Mouse (Mus musculus): Measurements from ENCODE around the gene Cx3cl1. TPM values are rescaled to one million over a fixed set of nuclear protein-coding genes. Genes with fewer than 3 reads are reported as not detected.

Gene Cx3cl1
- total and polyA plus RNA-seq, 2 experiments from 2014 or later = 68.7 to 80.0 TPM

GRCm38 (mm10) chr8:94779534-94780294 lies 7.9 kb downstream of the Cx3cl1 start:
- Histone ChIP-seq H3K4me2 (ENCODE audit: low read depth) (no peak overlapping the region), H3K9ac (no peak overlapping the region), H3K27me3 (ENCODE audit: insufficient read depth, low read length) (no peaks in the 10 kb centered on the region), H3K9me3 (ENCODE audit: low read length) (no peaks in the 10 kb centered on the region), H3K4me3 (ENCODE audit: low read depth, low read length) (no peak overlapping the region), H3K27ac (ENCODE audit: low read depth, low read length) (no peak overlapping the region), H3K36me3 (ENCODE audit: insufficient read depth) (peaks cover 5% of the 10 kb centered on the region; the same call in 1 of the 2 replicates), H3K4me1 (ENCODE audit: insufficient read depth) (no peaks in the 10 kb centered on the region)
- ATAC-seq = no peak
- WGBS = 94% methylated on average over 16 of the region's 16 CpGs
- no peak for DNase-seq
- no peak for TF ChIP-seq CTCF (IDR thresholded peaks at IDR 0.05; ENCODE audit: low read depth)

GRCm38 (mm10) chr8:94780491-94781154 lies 8.8 kb downstream of the Cx3cl1 start:
- no peaks in the 10 kb centered on the region for H3K4me1 ChIP-seq (ENCODE audit: insufficient read depth)
- no peak overlapping the region for H3K9ac ChIP-seq
- H3K27ac ChIP-seq (ENCODE audit: low read depth, low read length) = no peak overlapping the region
- 81% methylated on average over 21 of the region's 21 CpGs for WGBS
- no peak for TF ChIP-seq CTCF (IDR thresholded peaks at IDR 0.05; ENCODE audit: low read depth)
- ATAC-seq = no peak
- no peaks in the 10 kb centered on the region for H3K9me3 ChIP-seq (ENCODE audit: low read length)
- H3K36me3 ChIP-seq (ENCODE audit: insufficient read depth) = peaks cover 5% of the 10 kb centered on the region; the same call in 1 of the 2 replicates
- H3K4me3 ChIP-seq (ENCODE audit: low read depth, low read length) = no peak overlapping the region
- H3K27me3 ChIP-seq (ENCODE audit: insufficient read depth, low read length) = no peaks in the 10 kb centered on the region
- no peak for DNase-seq
- H3K4me2 ChIP-seq (ENCODE audit: low read depth) = no peak overlapping the region

- ATAC-seq (no peak), DNase-seq (no peak)
- H3K9me3 ChIP-seq (ENCODE audit: low read length) = no peaks in the 10 kb centered on the region
- H3K4me2 ChIP-seq (ENCODE audit: low read depth) = no peak overlapping the region
- H3K27me3 ChIP-seq (ENCODE audit: insufficient read depth, low read length) = no peaks in the 10 kb centered on the region
- TF ChIP-seq CTCF (IDR thresholded peaks at IDR 0.05; ENCODE audit: low read depth) = no peak
- H3K9ac ChIP-seq = no peak overlapping the region
- no peak overlapping the region for H3K27ac ChIP-seq (ENCODE audit: low read depth, low read length)
- peaks cover 5% of the 10 kb centered on the region; the same call in 1 of the 2 replicates for H3K36me3 ChIP-seq (ENCODE audit: insufficient read depth)
- no peaks in the 10 kb centered on the region for H3K4me1 ChIP-seq (ENCODE audit: insufficient read depth)
- H3K4me3 ChIP-seq (ENCODE audit: low read depth, low read length) = no peak overlapping the region
- WGBS = 63% methylated on average over 7 of the region's 7 CpGs
Observed at GRCm38 (mm10) chr8:94781155-94781837, 9.5 kb downstream of the Cx3cl1 start.

GRCm38 (mm10) chr8:94781838-94782235 lies 10.0 kb downstream of the Cx3cl1 start:
- ATAC-seq (no peak; the same call in 1 of the 2 replicates), DNase-seq (no peak)
- no peaks in the 10 kb centered on the region for H3K27me3 ChIP-seq (ENCODE audit: insufficient read depth, low read length)
- 15% methylated on average over 11 of the region's 11 CpGs for WGBS
- H3K4me1 ChIP-seq (ENCODE audit: insufficient read depth) = no peaks in the 10 kb centered on the region
- no peaks in the 10 kb centered on the region for H3K9me3 ChIP-seq (ENCODE audit: low read length)
- no peak for TF ChIP-seq CTCF (IDR thresholded peaks at IDR 0.05; ENCODE audit: low read depth)
- H3K36me3 ChIP-seq (ENCODE audit: insufficient read depth) = peaks cover 5% of the 10 kb centered on the region; the same call in 1 of the 2 replicates
- no peak overlapping the region for H3K4me2 ChIP-seq (ENCODE audit: low read depth)
- no peak overlapping the region for H3K27ac ChIP-seq (ENCODE audit: low read depth, low read length)
- H3K4me3 ChIP-seq (ENCODE audit: low read depth, low read length) = no peak overlapping the region
- H3K9ac ChIP-seq = no peak overlapping the region

GRCm38 (mm10) chr8:94783890-94784289 lies 12.1 kb downstream of the Cx3cl1 start:
- no peaks in the 10 kb centered on the region for H3K9me3 ChIP-seq (ENCODE audit: low read length)
- 84% methylated on average over 4 of the region's 4 CpGs for WGBS
- no peak overlapping the region for H3K4me2 ChIP-seq (ENCODE audit: low read depth)
- H3K4me1 ChIP-seq (ENCODE audit: insufficient read depth) = no peaks in the 10 kb centered on the region
- no peak for TF ChIP-seq CTCF (IDR thresholded peaks at IDR 0.05; ENCODE audit: low read depth)
- H3K9ac ChIP-seq = no peak overlapping the region
- no peak for DNase-seq
- no peak for ATAC-seq
- peaks cover 5% of the 10 kb centered on the region; the same call in 1 of the 2 replicates for H3K36me3 ChIP-seq (ENCODE audit: insufficient read depth)
- no peaks in the 10 kb centered on the region for H3K27me3 ChIP-seq (ENCODE audit: insufficient read depth, low read length)
- no peak overlapping the region for H3K27ac ChIP-seq (ENCODE audit: low read depth, low read length)
- no peak overlapping the region for H3K4me3 ChIP-seq (ENCODE audit: low read depth, low read length)

GRCm38 (mm10) chr8:94785247-94785985 lies 13.6 kb downstream of the Cx3cl1 start:
- Histone ChIP-seq H3K4me3 (ENCODE audit: low read depth, low read length) (no peak overlapping the region), H3K9me3 (ENCODE audit: low read length) (no peaks in the 10 kb centered on the region), H3K27ac (ENCODE audit: low read depth, low read length) (no peak overlapping the region), H3K27me3 (ENCODE audit: insufficient read depth, low read length) (no peaks in the 10 kb centered on the region), H3K36me3 (ENCODE audit: insufficient read depth) (no peaks in the 10 kb centered on the region), H3K9ac (no peak overlapping the region), H3K4me1 (ENCODE audit: insufficient read depth) (no peaks in the 10 kb centered on the region), H3K4me2 (ENCODE audit: low read depth) (no peak overlapping the region)
- 67% methylated on average over 12 of the region's 12 CpGs for WGBS
- peak; percentile 36 for TF ChIP-seq CTCF (IDR thresholded peaks at IDR 0.05; ENCODE audit: low read depth)
- DNase-seq = no peak
- ATAC-seq = no peak
